Mouse (Mus musculus) lung, embryonic 15.5 days (tissue): Measurements from ENCODE around the gene Aqp6. TPM values are rescaled to one million over a fixed set of nuclear protein-coding genes. Genes with fewer than 3 reads are reported as not detected.

Experiments used
- ATAC-seq: fragments of 200-750 bp; cut with Nextera tagmentation; 2 replicates; pipeline ENCODE4 v1.8.0; 2017; ENCODE audit warnings: moderate number of reproducible peaks, borderline replicate concordance; ENCODE audit not compliant: low FRiP score, low TSS enrichment; ENCODE audit errors: extremely low read depth
- H3K27ac ChIP-seq: fragments of 300-500 bp; sonication (generic); 2 replicates; pipeline ENCODE4 v1.5.1; 2015; ENCODE audit warnings: moderate library complexity, mild to moderate bottlenecking, inconsistent platforms
- H3K27me3 ChIP-seq: fragments of 300-500 bp; sonication (generic); 2 replicates; pipeline ENCODE4 v1.6.1; 2015; ENCODE audit warnings: inconsistent platforms
- H3K36me3 ChIP-seq: fragments of 300-500 bp; sonication (generic); 2 replicates; pipeline ENCODE4 v1.6.1; 2015; ENCODE audit warnings: inconsistent platforms
- H3K4me1 ChIP-seq: fragments of 300-500 bp; sonication (generic); 2 replicates; pipeline ENCODE4 v1.6.1; 2015; ENCODE audit warnings: inconsistent platforms
- H3K4me2 ChIP-seq: fragments of 300-500 bp; sonication (generic); 2 replicates; pipeline ENCODE4 v1.6.1; 2015; ENCODE audit warnings: inconsistent platforms, mild to moderate bottlenecking, moderate library complexity
- H3K4me3 ChIP-seq: fragments of 300-500 bp; sonication (generic); 2 replicates; pipeline ENCODE4 v1.5.1; 2015; ENCODE audit warnings: mild to moderate bottlenecking, inconsistent platforms
- H3K9ac ChIP-seq: fragments of 300-500 bp; sonication (generic); 2 replicates; pipeline ENCODE4 v1.6.1; 2015; ENCODE audit warnings: inconsistent platforms
- H3K9me3 ChIP-seq: fragments of 300-500 bp; sonication (generic); 2 replicates; pipeline ENCODE4 v1.6.1; 2016; ENCODE audit warnings: inconsistent platforms
- WGBS: fragments of 180-500 bp; shearing (Covaris S2); methylation state at CpG from one replicate; pipeline ENCODE4 v1.1.7; 2015; 5-methylcytosine and 5-hydroxymethylcytosine counted together
- polyA plus RNA-seq: library from polyadenylated mRNA; unstranded; fragments of >200 nt; fragmentation: Nextera tagmentation; extraction: Ambion mirVana; gene quantifications from 2 replicates; pipeline ENCODE4 v1.2.1, GENCODE M21; 2015

The Aqp6 gene
- polyA plus RNA-seq, 1 experiment from 2014 or later, result not detected

DNA sequence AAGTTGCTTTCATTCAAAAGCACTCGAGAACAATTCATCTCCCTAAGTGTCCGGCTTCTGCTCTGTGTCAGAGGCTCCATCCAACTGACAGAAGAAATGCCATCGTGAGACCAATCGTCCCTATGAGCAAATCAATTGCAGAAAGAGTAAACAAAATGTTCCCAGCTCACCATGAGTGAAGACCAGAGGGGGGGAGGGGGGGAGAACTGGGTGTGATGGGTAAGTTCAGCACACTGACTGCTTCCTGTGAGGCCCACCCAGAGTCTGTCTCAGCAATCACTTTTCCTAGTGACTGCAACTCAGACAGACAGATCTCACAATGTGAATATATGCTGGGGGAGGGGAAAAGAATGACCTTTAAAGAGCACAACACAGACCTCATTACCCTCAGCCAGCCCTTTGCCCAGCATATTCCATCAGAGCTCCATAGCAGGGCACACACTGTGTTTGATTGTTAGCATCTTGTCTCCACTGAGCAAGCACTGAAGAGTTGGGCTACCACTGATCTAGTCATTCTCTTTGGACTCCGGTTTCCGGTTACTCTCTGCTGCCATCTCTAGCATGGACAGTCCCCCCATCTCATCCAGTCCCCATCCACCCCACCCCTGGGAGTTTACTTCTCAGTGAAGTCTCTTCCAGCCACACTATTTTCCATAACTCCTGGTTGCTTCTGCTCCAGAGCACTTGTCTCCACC, 48.0 kb downstream of the Aqp6 start:
- no peaks in the 10 kb centered on the region for H3K36me3 ChIP-seq
- peak overlapping the region; percentile 82 for H3K4me3 ChIP-seq
- H3K4me2 ChIP-seq, result peak overlapping the region; percentile 77
- H3K27me3 ChIP-seq, result peaks cover 12% of the 10 kb centered on the region; the same call in 1 of the 2 replicates
- no peak for ATAC-seq
- no peak overlapping the region for H3K27ac ChIP-seq
- 11% methylated on average over 6 of the region's 6 CpGs for WGBS
- peak overlapping the region; percentile 16 for H3K9ac ChIP-seq
- H3K9me3 ChIP-seq, result no peaks in the 10 kb centered on the region
- peaks cover 62% of the 10 kb centered on the region for H3K4me1 ChIP-seq

DNA sequence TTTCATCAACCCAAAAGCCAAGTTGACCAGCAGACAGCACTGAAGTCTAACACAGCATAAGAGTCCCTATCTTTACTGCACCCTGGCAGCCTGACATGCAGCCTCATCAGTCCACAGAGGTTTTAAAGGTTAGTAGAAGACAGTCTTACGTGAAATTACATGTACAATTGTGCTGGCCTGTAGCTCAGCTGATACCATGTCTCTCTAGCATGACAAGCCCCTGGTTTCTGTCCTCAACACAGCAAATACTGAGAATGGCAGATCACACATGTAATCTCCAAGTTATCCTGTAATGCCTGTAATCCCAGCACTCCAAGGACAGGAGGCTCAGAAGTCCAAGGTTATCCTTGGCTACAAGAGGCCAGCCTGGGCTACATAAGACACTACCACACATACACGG, 49.1 kb downstream of the Aqp6 start:
- Histone ChIP-seq H3K4me1 (peaks cover 55% of the 10 kb centered on the region), H3K27ac (no peak overlapping the region), H3K9me3 (no peaks in the 10 kb centered on the region), H3K27me3 (peaks cover 23% of the 10 kb centered on the region), H3K36me3 (no peaks in the 10 kb centered on the region), H3K4me3 (peak overlapping the region; percentile 82), H3K9ac (peak overlapping the region; percentile 81), H3K4me2 (peak overlapping the region; percentile 77)
- no peak for ATAC-seq
- WGBS, result 28% methylated on average over 2 of the region's 2 CpGs

DNA sequence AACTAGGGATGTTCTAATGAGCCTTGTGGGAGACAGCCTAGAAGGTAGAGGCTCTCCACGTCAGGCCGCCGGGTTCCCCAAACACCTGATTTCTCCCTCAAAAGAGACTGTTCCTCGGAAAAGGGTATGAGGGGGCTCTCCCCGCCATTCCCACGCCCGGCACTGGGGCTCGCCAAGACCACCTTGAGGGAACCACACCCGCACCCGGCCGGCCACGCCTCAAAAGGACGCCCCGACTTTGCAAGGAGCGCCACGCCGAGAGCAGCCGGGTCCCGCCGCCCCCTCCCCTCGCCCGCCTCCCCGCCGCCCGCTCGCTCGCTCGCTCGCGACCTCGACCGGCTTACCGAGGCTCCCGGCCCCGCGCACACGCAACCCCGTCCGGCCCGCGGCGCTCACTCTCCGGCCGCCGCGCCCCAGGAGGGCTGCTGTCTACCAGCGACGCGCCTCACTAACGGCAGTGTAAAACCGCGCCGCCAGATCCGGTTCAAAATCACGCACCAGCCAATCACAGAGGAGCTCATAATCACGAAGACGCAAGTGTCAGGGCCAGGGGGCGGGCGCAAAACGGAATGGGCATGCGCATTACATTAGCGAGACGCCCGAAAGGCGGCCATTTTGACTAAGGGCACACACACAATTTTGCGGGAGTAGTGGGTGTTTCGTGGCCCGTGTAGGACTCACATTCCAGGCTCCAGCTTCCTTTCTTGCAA, 50.1 kb downstream of the Aqp6 start, which contains the start of gene Racgap1:
Gene Racgap1, minus strand, starts transcription at position 494 of the 710 bp plus-strand sequence.
- no peaks in the 10 kb centered on the region for H3K9me3 ChIP-seq
- H3K27ac ChIP-seq, result peak within 1 kb of the TSS; percentile 43; the same call in 1 of the 2 replicates
- H3K4me2 ChIP-seq, result peak within 1 kb of the TSS; percentile 77
- WGBS, result under 1% methylated on average over 55 of the region's 68 CpGs
- H3K4me3 ChIP-seq, result peak within 1 kb of the TSS; percentile 82
- H3K27me3 ChIP-seq, result peaks cover 32% of the 10 kb centered on the region
- H3K4me1 ChIP-seq, result peaks cover 45% of the 10 kb centered on the region
- peak; percentile 94 for ATAC-seq
- no peaks in the 10 kb centered on the region for H3K36me3 ChIP-seq
- H3K9ac ChIP-seq, result peak within 1 kb of the TSS; percentile 81

DNA sequence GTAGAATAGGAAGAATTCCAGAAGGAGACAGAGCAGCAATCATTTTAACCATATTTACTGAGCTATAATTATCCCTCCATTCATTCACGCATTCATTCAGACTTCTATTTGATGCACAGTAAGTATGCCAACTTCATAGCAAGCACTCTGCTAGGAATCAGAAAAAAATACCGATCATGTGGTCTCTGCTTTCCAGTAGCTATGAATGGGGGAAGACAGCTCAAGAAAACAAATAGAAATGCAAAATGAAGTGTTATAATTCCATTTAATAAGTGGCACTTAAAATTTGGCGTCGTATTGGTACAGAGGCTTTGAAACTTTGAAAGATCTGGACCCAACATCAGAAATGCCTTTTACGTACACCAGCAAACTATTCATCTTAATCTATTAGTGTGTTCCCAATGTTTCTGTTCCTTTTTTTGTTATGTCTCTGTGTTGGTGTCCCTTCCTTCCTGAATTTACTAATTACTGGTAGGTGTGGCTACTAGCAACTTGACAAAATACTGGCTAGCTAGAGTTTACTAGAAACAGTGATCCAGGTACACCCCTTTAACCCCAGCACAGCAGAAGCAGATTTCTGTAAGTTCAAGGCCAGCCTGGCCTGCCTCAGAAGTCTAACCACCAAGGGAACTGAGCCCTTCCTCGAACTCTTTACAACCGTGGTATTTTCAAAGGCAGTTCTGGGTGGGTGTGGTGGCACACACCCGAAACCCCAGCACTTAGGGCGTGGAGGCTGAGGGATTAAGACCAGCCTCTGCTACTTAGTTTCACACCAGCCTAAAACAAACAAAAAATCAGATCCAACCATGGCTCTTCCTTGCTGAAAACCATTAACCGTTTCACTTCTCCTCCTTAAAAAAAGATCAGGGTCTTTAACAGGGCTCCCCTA, 51.0 kb downstream of the Aqp6 start:
- no peak overlapping the region for H3K9ac ChIP-seq
- H3K4me2 ChIP-seq, result peak overlapping the region; percentile 77
- no peak for ATAC-seq
- H3K36me3 ChIP-seq, result no peaks in the 10 kb centered on the region
- H3K4me1 ChIP-seq, result peaks cover 38% of the 10 kb centered on the region
- 61% methylated on average over 10 of the region's 10 CpGs for WGBS
- H3K4me3 ChIP-seq, result peak overlapping the region; percentile 82
- no peaks in the 10 kb centered on the region for H3K9me3 ChIP-seq
- peaks cover 35% of the 10 kb centered on the region for H3K27me3 ChIP-seq
- no peak overlapping the region for H3K27ac ChIP-seq

DNA sequence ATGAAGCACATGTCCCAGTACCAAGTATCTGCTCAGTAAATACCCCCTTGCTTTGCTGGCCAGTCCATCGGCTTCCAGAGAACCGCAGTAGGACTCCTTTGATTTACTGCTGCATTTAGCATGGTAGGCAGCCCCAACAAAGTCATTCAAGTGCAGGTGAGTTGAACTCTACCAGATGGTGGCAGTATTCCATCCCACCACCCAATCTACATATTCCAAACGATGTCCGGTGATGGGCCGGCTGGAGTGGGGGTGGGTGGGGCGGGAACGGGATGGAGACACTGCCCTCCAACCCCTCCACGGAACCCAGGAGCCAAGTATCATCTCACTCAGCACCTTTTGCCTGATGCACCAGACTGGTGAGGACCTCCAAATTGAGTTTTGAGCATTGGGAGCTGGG, 52.1 kb downstream of the Aqp6 start:
- peak overlapping the region; percentile 13; the same call in 1 of the 2 replicates for H3K4me3 ChIP-seq
- H3K9ac ChIP-seq, result no peak overlapping the region

DNA sequence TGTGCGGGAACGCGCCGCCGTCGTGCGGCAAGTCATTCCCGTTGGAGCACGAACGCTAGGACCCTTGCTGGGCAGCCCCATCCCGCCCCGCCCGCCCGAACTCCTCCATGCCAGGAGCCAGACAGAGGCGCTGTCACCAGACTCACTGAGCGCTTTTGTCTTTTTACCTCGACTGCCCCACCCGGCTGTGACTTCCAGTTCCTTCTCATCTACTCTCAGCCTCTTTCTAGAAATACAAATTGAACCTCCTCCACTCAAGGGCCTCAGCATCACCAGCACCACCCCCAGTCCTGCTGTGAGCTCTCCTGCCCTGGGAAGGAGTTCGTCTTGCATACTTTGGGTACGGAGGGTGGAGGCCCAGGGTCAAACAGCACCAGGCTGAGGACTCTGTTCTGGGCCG, 52.7 kb downstream of the Aqp6 start:
- Histone ChIP-seq H3K9ac (0 out of 2 replicates have a peak overlapping the region, but pooled peaks have one; percentile 1), H3K9me3 (no peaks in the 10 kb centered on the region), H3K4me2 (peak overlapping the region; percentile 53), H3K36me3 (no peaks in the 10 kb centered on the region), H3K27ac (no peak overlapping the region), H3K27me3 (peaks cover 35% of the 10 kb centered on the region), H3K4me1 (peaks cover 27% of the 10 kb centered on the region), H3K4me3 (peak overlapping the region; percentile 13; the same call in 1 of the 2 replicates)
- 3% methylated on average over 21 of the region's 21 CpGs for WGBS
- ATAC-seq, result no peak

More for the DNA sequence above, 52.1 kb downstream of the Aqp6 start:
- 11% methylated on average over 8 of the region's 8 CpGs for WGBS
- no peak for ATAC-seq
- H3K27me3 ChIP-seq, result peaks cover 35% of the 10 kb centered on the region
- H3K9me3 ChIP-seq, result no peaks in the 10 kb centered on the region
- no peaks in the 10 kb centered on the region for H3K36me3 ChIP-seq
- peak overlapping the region; percentile 53 for H3K4me2 ChIP-seq
- peaks cover 32% of the 10 kb centered on the region for H3K4me1 ChIP-seq
- H3K27ac ChIP-seq, result no peak overlapping the region

Other genes starting within 250 kb of the Aqp6 start
- 34.5 and 34.9 TPM in 2 replicates for gene Fmnl3, start 230.9 kb upstream of the Aqp6 start, polyA plus RNA-seq
- 382 and 427 TPM in 2 replicates for gene Tmbim6, start 208.5 kb upstream of the Aqp6 start, polyA plus RNA-seq
- gene Nckap5l, start 143.7 kb upstream of the Aqp6 start, polyA plus RNA-seq, result 8.7 and 11.6 TPM in 2 replicates
- gene Bcdin3d, start 126.7 kb upstream of the Aqp6 start, polyA plus RNA-seq, result 15.0 and 16.1 TPM in 2 replicates
- gene Faim2, start 73.2 kb upstream of the Aqp6 start, polyA plus RNA-seq, result 1.1 and 1.4 TPM in 2 replicates
- 0.34 TPM in 1 of 2 replicates, not detected in the other for gene Aqp2, start 22.3 kb upstream of the Aqp6 start, polyA plus RNA-seq
- 1.5 and 1.9 TPM in 2 replicates for gene Aqp5, start 10.6 kb upstream of the Aqp6 start, polyA plus RNA-seq
- gene Racgap1, start 50.3 kb downstream of the Aqp6 start, polyA plus RNA-seq, result 174 and 186 TPM in 2 replicates
- 1.4 and 1.8 TPM in 2 replicates for gene Asic1, start 69.0 kb downstream of the Aqp6 start, polyA plus RNA-seq
- gene Smarcd1, start 100.7 kb downstream of the Aqp6 start, polyA plus RNA-seq, result 41.1 and 50.7 TPM in 2 replicates
- gene Gm17349, start 104.1 kb downstream of the Aqp6 start, polyA plus RNA-seq, result not detected in 2 replicates
- gene Gpd1, start 116.1 kb downstream of the Aqp6 start, polyA plus RNA-seq, result 0.82 and 1.1 TPM in 2 replicates
- 132 and 137 TPM in 2 replicates for gene Cox14, start 124.2 kb downstream of the Aqp6 start, polyA plus RNA-seq
- 75.3 and 78.0 TPM in 2 replicates for gene Cers5, start 171.5 kb downstream of the Aqp6 start, polyA plus RNA-seq